16 mouse cellular contexts compared by ENCODE assay signal in the genomic region with DNA sequence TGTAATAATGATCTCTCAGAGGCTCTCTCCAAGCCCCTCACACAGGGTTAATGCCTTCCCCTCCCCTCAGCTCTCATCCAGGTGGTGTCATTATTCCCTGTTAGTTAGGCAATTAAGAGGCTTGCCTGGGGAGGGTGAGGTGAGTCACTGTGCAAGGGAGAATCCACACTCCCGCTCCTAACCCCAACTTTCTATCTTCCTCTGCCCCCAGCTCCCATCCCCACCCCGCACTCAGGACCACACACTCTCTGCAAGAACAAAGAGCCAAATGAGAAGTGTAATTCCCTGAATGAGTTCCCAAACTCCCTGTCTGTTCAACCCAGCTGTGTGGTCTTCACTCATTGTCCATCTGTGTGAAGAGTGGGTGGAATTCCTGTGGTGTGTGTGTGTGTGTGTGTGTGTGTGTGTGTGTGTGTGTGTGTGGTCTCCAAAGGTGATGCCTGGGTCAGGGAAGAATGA.
DNase-seq lines count a peak whose midpoint lies in the region; ATAC-seq and TF ChIP-seq lines count a peak whose summit lies in the region.
"Had no signal": no experiment of that assay in that cellular context is flagged by ENCODE, and none has a peak within 500 bp of the region (broad histone marks: within the 10 kb centered on the region; RNA-seq: fewer than 3 reads in every experiment).

No protein-coding gene starts in this region.

- no peak overlapping the region for H3K4me3 ChIP-seq in kidney, postnatal 0 days (replicated peaks; ENCODE audit: low read depth, low read length)
- H3K4me3 ChIP-seq in forebrain, embryonic 11.5 days (ENCODE audit: low read depth, low read length): no peak overlapping the region
- no peak overlapping the region for H3K4me3 ChIP-seq in limb, embryonic 15.5 days
- H3K4me3 ChIP-seq: heart, embryonic 15.5 days; lung, embryonic 15.5 days had no signal

- TF ChIP-seq CTCF in kidney, postnatal 0 days (IDR thresholded peaks at IDR 0.05; ENCODE audit: low read depth): no peak

- H3K9ac ChIP-seq in kidney, postnatal 0 days (ENCODE audit: low read depth, low read length): no peak overlapping the region
- H3K9ac ChIP-seq in forebrain, embryonic 11.5 days (ENCODE audit: low read length): no peak overlapping the region
- no peak overlapping the region for H3K9ac ChIP-seq in limb, embryonic 15.5 days
- H3K9ac ChIP-seq: heart, embryonic 15.5 days; lung, embryonic 15.5 days had no signal

- ATAC-seq in kidney, postnatal 0 days (replicated peaks; ENCODE audit: low FRiP score, low read depth): 0 out of 2 replicates have a peak, but pooled peaks have one; percentile 25
- ATAC-seq in forebrain, embryonic 11.5 days (replicated peaks; ENCODE audit: low FRiP score): peak; percentile 49; the same call in 1 of the 2 replicates
- no peak; the same call in 1 of the 2 replicates for ATAC-seq in limb, embryonic 15.5 days (ENCODE audit: insufficient number of reproducible peaks, low FRiP score, low TSS enrichment, low read depth)
- ATAC-seq: inflammation-experienced regulatory T-cells, adult 6 months had no signal

- 46% methylated on average over 2 of the region's 2 CpGs for WGBS in kidney, postnatal 0 days
- 26% methylated on average over 2 of the region's 2 CpGs for WGBS in forebrain, embryonic 11.5 days
- whole genome bisulfite sequencing in limb, embryonic 15.5 days: 56% methylated on average over 2 of the region's 2 CpGs

- no peaks in the 10 kb centered on the region for H3K36me3 ChIP-seq in kidney, postnatal 0 days (ENCODE audit: insufficient read depth, low read length)
- H3K36me3 ChIP-seq in forebrain, embryonic 11.5 days (ENCODE audit: control insufficient read depth, insufficient read depth, low read length): no peaks in the 10 kb centered on the region
- no peaks in the 10 kb centered on the region for H3K36me3 ChIP-seq in limb, embryonic 15.5 days
- H3K36me3 ChIP-seq: heart, embryonic 15.5 days; lung, embryonic 15.5 days had no signal

- no peak overlapping the region for H3K4me2 ChIP-seq in kidney, postnatal 0 days (ENCODE audit: low read length)
- H3K4me2 ChIP-seq in forebrain, embryonic 11.5 days (ENCODE audit: low read depth, low read length, severe bottlenecking): no peak overlapping the region
- no peak overlapping the region for H3K4me2 ChIP-seq in limb, embryonic 15.5 days
- H3K4me2 ChIP-seq: lung, embryonic 15.5 days had no signal

- H3K27ac ChIP-seq in kidney, postnatal 0 days: no peak overlapping the region
- H3K27ac ChIP-seq in forebrain, embryonic 11.5 days (ENCODE audit: low read depth, low read length): no peak overlapping the region
- H3K27ac ChIP-seq in limb, embryonic 15.5 days: peak overlapping the region; percentile 12; the same call in 1 of the 2 replicates
- H3K27ac ChIP-seq: heart, embryonic 15.5 days; lung, embryonic 15.5 days had no signal

- H3K4me1 ChIP-seq in kidney, postnatal 0 days (replicated peaks; ENCODE audit: insufficient read depth, low read length): no peaks in the 10 kb centered on the region
- H3K4me1 ChIP-seq in forebrain, embryonic 11.5 days (replicated peaks; ENCODE audit: control insufficient read depth, insufficient read depth, low read length): no peaks in the 10 kb centered on the region
- peaks cover 8% of the 10 kb centered on the region for H3K4me1 ChIP-seq in limb, embryonic 15.5 days
- H3K4me1 ChIP-seq: lung, embryonic 15.5 days had no signal

- no peak for DNase-seq in kidney, postnatal 0 days (ENCODE audit: low spot score)
- no peak for DNase-seq in kidney, postnatal 36 days
- DNase-seq in embryo, embryonic 9.5 days (ENCODE audit: extremely low spot score): peak; percentile 14
- no peak for DNase-seq in forebrain, embryonic 11.5 days (ENCODE audit: low spot score)
- no peak for DNase-seq in heart, adult 8-10 months (ENCODE audit: low spot score)
- no peak for DNase-seq in adrenal gland, postnatal 10 days
- DNase-seq in frontal cortex, postnatal 36 days (ENCODE audit: low spot score in 2 of 2): no peak
- DNase-seq: adrenal gland, postnatal 36 days; kidney, postnatal 10 days; layer of hippocampus, postnatal 36 days; liver; thymus, postnatal 14 days had no signal

- no peaks in the 10 kb centered on the region for H3K27me3 ChIP-seq in kidney, postnatal 0 days (ENCODE audit: insufficient read depth, low read length)
- no peaks in the 10 kb centered on the region for H3K27me3 ChIP-seq in forebrain, embryonic 11.5 days (ENCODE audit: control insufficient read depth, insufficient read depth, low read length)
- no peaks in the 10 kb centered on the region for H3K27me3 ChIP-seq in limb, embryonic 15.5 days
- H3K27me3 ChIP-seq: heart, embryonic 15.5 days; lung, embryonic 15.5 days had no signal

- H3K9me3 ChIP-seq in kidney, postnatal 0 days (replicated peaks; ENCODE audit: low read length): no peaks in the 10 kb centered on the region
- no peaks in the 10 kb centered on the region for H3K9me3 ChIP-seq in forebrain, embryonic 11.5 days (ENCODE audit: control insufficient read depth, low read length)
- H3K9me3 ChIP-seq in limb, embryonic 15.5 days: no peaks in the 10 kb centered on the region
- H3K9me3 ChIP-seq: heart, embryonic 15.5 days; lung, embryonic 15.5 days had no signal
